Mouse (Mus musculus): ENCODE data around the gene Rbfox2. TPM values are rescaled to one million over a fixed set of nuclear protein-coding genes. Genes with fewer than 3 reads are reported as not detected.

Rbfox2 gene
- polyA plus RNA-seq, 1 experiment = 193 TPM

DNA sequence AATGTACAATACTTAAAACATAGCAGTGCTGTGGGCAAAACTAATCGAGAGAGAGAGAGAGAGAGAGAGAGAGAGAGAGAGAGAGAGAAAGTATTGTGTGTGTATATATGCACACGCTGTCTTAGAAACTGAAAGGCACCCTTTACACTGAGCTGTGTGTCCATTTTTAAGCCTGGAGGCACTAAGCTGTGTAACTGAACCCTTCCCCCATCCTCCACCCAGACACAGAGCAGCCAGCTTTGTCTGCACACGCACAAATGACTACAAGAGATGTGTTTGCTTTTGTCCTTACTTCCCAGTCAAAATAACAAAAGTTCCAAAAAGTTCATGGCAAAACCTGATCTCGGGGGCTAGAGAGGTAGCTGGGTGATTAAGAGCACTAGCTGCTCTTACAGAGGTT is 80.9 kb downstream of the Rbfox2 start:
- TF ChIP-seq POLR2A (IDR thresholded peaks at IDR 0.05; ENCODE audit: extremely low read depth, insufficient read depth, low read length) = no peak
- no peak for TF ChIP-seq CTCF (IDR thresholded peaks at IDR 0.05; ENCODE audit: extremely low read depth, insufficient read depth, low read length)
- Histone ChIP-seq H3K4me1 (ENCODE audit: control insufficient read depth, insufficient read depth, low read length) (peaks cover 4% of the 10 kb centered on the region), H3K4me3 (ENCODE audit: insufficient read depth, low read length) (no peak overlapping the region), H3K27ac (ENCODE audit: insufficient read depth, low read length) (no peak overlapping the region)

DNA sequence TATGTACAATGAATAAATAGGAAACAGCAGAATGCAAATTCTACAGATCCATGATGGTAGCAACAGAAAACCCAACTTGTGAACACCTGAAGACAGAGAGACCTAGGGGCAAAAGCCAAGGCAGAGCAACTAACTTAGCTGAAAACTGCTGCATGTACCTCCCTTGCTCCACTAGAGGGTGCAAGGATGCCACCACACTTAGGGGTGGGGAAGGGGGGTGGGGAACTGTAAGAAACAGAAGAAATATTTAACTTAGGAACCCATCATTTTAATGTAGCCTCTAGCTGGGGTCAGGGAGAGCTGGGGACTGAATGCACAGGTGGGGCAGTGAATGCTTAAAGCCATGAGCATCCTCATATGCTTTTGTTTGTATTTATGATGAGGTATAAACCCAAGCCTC is 81.5 kb downstream of the Rbfox2 start:
- Histone ChIP-seq H3K4me3 (ENCODE audit: insufficient read depth, low read length) (no peak overlapping the region), H3K27ac (ENCODE audit: insufficient read depth, low read length) (no peak overlapping the region), H3K4me1 (ENCODE audit: control insufficient read depth, insufficient read depth, low read length) (peaks cover 6% of the 10 kb centered on the region)
- TF ChIP-seq POLR2A (IDR thresholded peaks at IDR 0.05; ENCODE audit: extremely low read depth, insufficient read depth, low read length) (no peak), CTCF (IDR thresholded peaks at IDR 0.05; ENCODE audit: extremely low read depth, insufficient read depth, low read length) (peak; percentile 78)

DNA sequence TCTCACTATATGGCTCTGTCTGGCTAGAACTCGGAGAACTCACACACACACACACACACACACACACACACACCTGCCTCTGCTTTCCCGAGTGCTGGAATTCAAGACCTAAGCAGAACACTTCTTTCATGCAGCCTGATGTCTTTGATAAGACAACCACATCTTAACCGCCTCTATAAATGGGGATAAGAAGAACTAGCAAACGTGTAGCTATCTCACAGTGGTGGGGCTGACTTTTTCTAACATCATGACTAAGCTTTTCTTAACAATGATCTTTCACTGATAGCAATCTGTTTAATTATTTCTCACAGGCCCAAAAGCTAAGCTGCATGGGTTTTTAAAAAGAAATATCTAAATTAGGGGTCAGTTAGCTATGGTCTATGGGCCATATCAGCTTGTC is 86.0 kb downstream of the Rbfox2 start:
- TF ChIP-seq POLR2A (IDR thresholded peaks at IDR 0.05; ENCODE audit: extremely low read depth, insufficient read depth, low read length) (no peak), CTCF (IDR thresholded peaks at IDR 0.05; ENCODE audit: extremely low read depth, insufficient read depth, low read length) (no peak)
- no peak overlapping the region for H3K27ac ChIP-seq (ENCODE audit: insufficient read depth, low read length)
- peaks cover 14% of the 10 kb centered on the region for H3K4me1 ChIP-seq (ENCODE audit: control insufficient read depth, insufficient read depth, low read length)
- no peak overlapping the region for H3K4me3 ChIP-seq (ENCODE audit: insufficient read depth, low read length)

DNA sequence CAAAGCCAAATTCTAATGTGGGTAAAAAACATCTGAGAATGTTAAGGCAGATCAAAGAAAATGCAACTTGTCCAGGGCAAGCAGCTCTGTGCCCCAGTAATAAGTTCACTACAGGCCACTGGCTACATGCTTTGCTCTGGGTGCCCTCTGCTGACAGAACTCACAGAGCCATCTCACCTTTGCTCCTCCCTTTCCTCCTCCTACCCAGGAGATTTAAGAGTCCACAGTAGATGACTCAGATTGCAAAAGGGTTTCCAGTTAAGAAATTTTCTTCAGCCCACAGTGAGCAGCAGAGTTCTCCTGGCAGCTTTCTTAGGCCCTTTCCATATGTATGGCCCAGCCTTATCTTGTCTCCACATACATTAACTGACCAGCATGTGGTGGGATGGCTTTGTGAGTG is 86.7 kb downstream of the Rbfox2 start:
- peak; percentile 49 for TF ChIP-seq CTCF (IDR thresholded peaks at IDR 0.05; ENCODE audit: extremely low read depth, insufficient read depth, low read length)
- no peak for TF ChIP-seq POLR2A (IDR thresholded peaks at IDR 0.05; ENCODE audit: extremely low read depth, insufficient read depth, low read length)
- Histone ChIP-seq H3K27ac (ENCODE audit: insufficient read depth, low read length) (no peak overlapping the region), H3K4me1 (ENCODE audit: control insufficient read depth, insufficient read depth, low read length) (peaks cover 18% of the 10 kb centered on the region), H3K4me3 (ENCODE audit: insufficient read depth, low read length) (no peak overlapping the region)

DNA sequence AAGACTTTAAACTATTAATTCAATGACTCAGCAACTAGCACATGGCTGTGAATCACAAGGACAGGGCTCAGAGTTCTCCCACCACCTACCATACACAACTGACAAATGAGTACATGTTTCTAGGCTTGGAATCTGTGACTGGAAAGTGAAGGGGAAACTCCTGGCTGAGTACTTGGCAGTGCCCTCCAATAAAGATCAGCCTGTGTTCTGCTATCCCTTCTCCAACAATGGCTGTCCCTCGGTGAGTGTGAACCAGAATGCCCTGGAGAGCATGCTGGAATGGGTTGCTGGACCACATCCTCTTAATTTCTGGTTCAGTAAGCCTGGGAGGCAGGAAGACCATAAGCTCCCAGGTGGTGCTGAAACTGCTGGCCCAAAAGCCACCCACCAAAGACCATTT is 87.2 kb downstream of the Rbfox2 start:
- no peak for TF ChIP-seq POLR2A (IDR thresholded peaks at IDR 0.05; ENCODE audit: extremely low read depth, insufficient read depth, low read length)
- H3K4me3 ChIP-seq (ENCODE audit: insufficient read depth, low read length) = no peak overlapping the region
- H3K27ac ChIP-seq (ENCODE audit: insufficient read depth, low read length) = no peak overlapping the region
- peaks cover 19% of the 10 kb centered on the region for H3K4me1 ChIP-seq (ENCODE audit: control insufficient read depth, insufficient read depth, low read length)

DNA sequence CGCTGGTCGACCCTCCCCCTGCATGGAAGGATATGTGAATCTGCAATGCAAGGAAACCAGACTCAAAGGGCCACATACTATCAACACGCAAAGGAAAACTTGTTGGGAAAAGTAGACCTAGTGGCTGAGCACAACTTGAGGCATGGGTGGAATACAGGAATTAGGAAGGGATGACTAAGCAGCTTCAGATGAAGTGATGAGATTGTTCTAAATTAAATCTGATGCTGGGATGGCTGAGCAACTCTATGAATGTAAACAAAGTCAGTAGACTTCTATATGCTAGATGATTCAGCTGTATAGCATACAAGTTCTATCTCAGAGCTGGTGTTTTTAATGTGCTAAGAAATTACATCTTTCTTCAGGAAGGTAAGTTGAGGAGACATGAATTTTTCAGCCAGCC is 88.8 kb downstream of the Rbfox2 start:
- TF ChIP-seq POLR2A (IDR thresholded peaks at IDR 0.05; ENCODE audit: extremely low read depth, insufficient read depth, low read length) (no peak), CTCF (IDR thresholded peaks at IDR 0.05; ENCODE audit: extremely low read depth, insufficient read depth, low read length) (no peak)
- H3K4me1 ChIP-seq (ENCODE audit: control insufficient read depth, insufficient read depth, low read length) = peaks cover 22% of the 10 kb centered on the region
- no peak overlapping the region for H3K4me3 ChIP-seq (ENCODE audit: insufficient read depth, low read length)
- no peak overlapping the region for H3K27ac ChIP-seq (ENCODE audit: insufficient read depth, low read length)

DNA sequence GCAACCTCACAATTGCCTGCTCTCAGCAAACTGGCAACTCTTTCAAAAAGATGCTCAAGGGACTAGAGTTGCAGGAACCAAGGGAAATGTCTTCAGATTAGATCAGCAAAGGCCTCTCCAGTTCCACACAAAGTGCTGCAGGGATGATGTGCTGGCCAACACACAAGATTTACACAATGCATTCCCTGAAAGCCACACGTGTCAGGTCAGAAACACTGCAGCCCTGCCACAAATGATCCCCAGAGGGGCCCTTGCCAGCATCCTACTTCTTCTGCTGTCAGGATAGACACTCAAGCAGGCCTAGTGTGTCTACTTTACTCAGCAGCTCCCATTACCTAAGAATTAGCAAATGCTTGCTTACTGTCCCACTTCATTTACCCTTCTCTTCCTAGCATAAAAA is 89.3 kb downstream of the Rbfox2 start:
- no peak overlapping the region for H3K27ac ChIP-seq (ENCODE audit: insufficient read depth, low read length)
- H3K4me1 ChIP-seq (ENCODE audit: control insufficient read depth, insufficient read depth, low read length) = peaks cover 25% of the 10 kb centered on the region
- H3K4me3 ChIP-seq (ENCODE audit: insufficient read depth, low read length) = no peak overlapping the region
- TF ChIP-seq POLR2A (IDR thresholded peaks at IDR 0.05; ENCODE audit: extremely low read depth, insufficient read depth, low read length) = no peak
- TF ChIP-seq CTCF (IDR thresholded peaks at IDR 0.05; ENCODE audit: extremely low read depth, insufficient read depth, low read length) = no peak

DNA sequence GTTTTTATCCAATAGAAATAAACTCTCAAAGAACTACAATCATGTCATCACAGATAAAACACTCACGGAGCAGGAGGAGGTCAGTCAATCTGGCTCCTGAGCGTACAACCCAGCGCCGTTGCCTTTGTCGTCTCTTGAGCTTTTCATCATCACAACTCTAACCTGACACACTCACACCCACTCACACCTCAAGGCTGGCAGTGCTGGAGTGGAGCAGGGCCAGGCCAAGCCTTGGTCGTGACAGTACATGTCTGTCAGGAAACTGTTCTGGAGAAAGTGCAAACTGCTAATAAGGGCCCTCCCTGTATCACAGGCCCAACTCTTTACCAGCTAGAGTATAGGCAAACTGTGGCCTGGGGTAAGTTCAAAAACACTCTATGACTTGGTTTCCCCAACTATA is 90.1 kb downstream of the Rbfox2 start:
- TF ChIP-seq POLR2A (IDR thresholded peaks at IDR 0.05; ENCODE audit: extremely low read depth, insufficient read depth, low read length) = no peak
- no peak for TF ChIP-seq CTCF (IDR thresholded peaks at IDR 0.05; ENCODE audit: extremely low read depth, insufficient read depth, low read length)
- Histone ChIP-seq H3K27ac (ENCODE audit: insufficient read depth, low read length) (no peak overlapping the region), H3K4me1 (ENCODE audit: control insufficient read depth, insufficient read depth, low read length) (peaks cover 28% of the 10 kb centered on the region)

DNA sequence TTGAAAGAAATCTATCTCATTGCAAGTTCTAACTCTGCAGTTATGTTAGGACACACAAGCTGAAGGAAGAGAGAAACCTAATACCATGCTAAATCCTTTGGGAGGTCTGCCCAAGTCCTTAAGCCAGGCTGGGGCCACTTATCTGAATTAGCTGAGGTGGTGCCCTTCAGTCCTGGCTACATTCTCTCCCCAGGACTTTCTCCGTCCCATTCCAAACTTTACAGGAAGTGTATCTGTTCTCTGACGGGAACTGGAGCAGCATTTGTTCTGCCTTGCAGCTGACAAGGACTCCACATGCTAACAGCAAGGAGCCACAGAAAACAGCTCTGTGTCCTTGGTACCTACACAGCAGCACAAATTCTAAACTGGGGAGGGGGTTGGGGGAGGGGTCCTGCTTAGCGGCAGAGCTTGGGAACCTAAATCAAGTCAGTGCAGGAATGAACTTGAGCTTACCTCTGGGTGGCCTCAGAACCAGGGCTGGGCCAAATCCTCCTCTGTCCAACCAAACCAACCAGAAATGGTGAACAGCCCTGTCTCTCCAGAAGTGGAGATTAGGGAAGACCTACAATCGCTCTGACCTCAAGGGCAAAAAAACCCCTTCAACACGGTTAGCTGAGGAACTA is 91.5 kb downstream of the Rbfox2 start:
- TF ChIP-seq POLR2A (IDR thresholded peaks at IDR 0.05; ENCODE audit: extremely low read depth, insufficient read depth, low read length) (no peak), CTCF (IDR thresholded peaks at IDR 0.05; ENCODE audit: extremely low read depth, insufficient read depth, low read length) (no peak)
- Histone ChIP-seq H3K4me1 (ENCODE audit: control insufficient read depth, insufficient read depth, low read length) (peaks cover 28% of the 10 kb centered on the region), H3K27ac (ENCODE audit: insufficient read depth, low read length) (no peak overlapping the region), H3K4me3 (ENCODE audit: insufficient read depth, low read length) (no peak overlapping the region)

More for the DNA sequence above, 90.1 kb downstream of the Rbfox2 start:
- H3K4me3 ChIP-seq (ENCODE audit: insufficient read depth, low read length) = no peak overlapping the region

DNA sequence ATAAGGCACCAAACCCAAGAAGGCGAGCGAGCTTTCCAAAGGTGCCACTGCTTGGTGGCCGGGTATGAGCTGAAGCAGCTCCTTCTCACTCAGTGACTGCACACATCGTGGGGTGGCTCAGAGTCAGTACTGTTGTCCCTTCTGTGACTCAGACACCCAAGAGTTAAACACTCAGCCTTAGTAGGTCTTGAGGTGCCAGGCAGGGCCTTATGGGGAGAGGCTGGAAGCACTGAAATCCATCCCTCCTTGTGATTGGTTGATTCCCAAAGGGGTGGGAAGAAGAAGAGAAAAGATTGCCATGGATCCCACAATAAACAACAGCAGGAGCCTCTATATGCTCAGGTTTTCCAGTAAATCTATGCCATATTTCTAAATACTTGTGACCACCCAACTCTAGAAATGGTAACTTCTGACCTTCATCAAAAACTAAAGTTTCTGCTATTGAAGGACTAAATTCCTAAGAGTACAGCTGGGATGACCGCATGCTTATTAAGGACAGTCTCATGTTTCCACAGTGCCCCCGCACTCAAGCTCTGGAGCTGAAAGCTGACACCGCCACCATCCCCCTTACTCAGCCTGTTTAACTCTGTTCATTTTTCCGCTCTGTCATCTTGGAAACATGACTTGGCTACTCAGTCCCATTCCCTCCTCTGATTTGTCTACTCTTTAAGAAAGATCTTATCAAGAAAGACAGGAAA is 92.2 kb downstream of the Rbfox2 start:
- TF ChIP-seq POLR2A (IDR thresholded peaks at IDR 0.05; ENCODE audit: extremely low read depth, insufficient read depth, low read length) (no peak), CTCF (IDR thresholded peaks at IDR 0.05; ENCODE audit: extremely low read depth, insufficient read depth, low read length) (no peak)
- Histone ChIP-seq H3K4me3 (ENCODE audit: insufficient read depth, low read length) (no peak overlapping the region), H3K27ac (ENCODE audit: insufficient read depth, low read length) (no peak overlapping the region), H3K4me1 (ENCODE audit: control insufficient read depth, insufficient read depth, low read length) (peaks cover 26% of the 10 kb centered on the region)

All from cortical plate, adult 2 months (tissue).